Mouse (Mus musculus) heart, embryonic 15.5 days (tissue): ENCODE data around the gene Gm21190. TPM values are rescaled to one million over a fixed set of nuclear protein-coding genes. Genes with fewer than 3 reads are reported as not detected.
A peak's percentile ranks its signal among the peaks of the same experiment; 100 is the strongest.
"Not testable (repeated sequence)": the region's sequence is repeated elsewhere in the genome, so short reads cannot be mapped to it uniquely, and the experiment has no call there.

ENCODE experiments used
- ATAC-seq: fragments of 200-750 bp; cut with Nextera tagmentation; replicated peaks from 2 replicates; pipeline ENCODE4 v1.8.0; 2017; ENCODE audit warnings: low read depth, moderate TSS enrichment; ENCODE audit not compliant: insufficient number of reproducible peaks, insufficient read depth, low FRiP score
- H3K27ac ChIP-seq: fragments of 300-500 bp; sonication (generic); 2 replicates; pipeline ENCODE4 v1.5.1; 2015; ENCODE audit warnings: mild to moderate bottlenecking, inconsistent platforms
- H3K27me3 ChIP-seq: fragments of 300-500 bp; sonication (generic); 2 replicates; pipeline ENCODE4 v1.6.1; 2015; ENCODE audit warnings: inconsistent platforms
- H3K36me3 ChIP-seq: fragments of 300-500 bp; sonication (generic); 2 replicates; pipeline ENCODE4 v1.6.1; 2015; ENCODE audit warnings: mild to moderate bottlenecking, inconsistent platforms
- H3K4me1 ChIP-seq: fragments of 300-500 bp; sonication (generic); replicated peaks from 2 replicates; pipeline ENCODE4 v1.6.1; 2015; ENCODE audit warnings: inconsistent platforms
- H3K4me2 ChIP-seq: fragments of 300-500 bp; sonication (generic); 2 replicates; pipeline ENCODE4 v1.6.1; 2015; ENCODE audit warnings: inconsistent platforms, mild to moderate bottlenecking, moderate library complexity
- H3K4me3 ChIP-seq: fragments of 300-500 bp; sonication (generic); 2 replicates; pipeline ENCODE4 v1.5.1; 2015; ENCODE audit warnings: mild to moderate bottlenecking, inconsistent platforms
- H3K9ac ChIP-seq: fragments of 300-500 bp; sonication (generic); 2 replicates; pipeline ENCODE4 v1.6.1; 2015; ENCODE audit warnings: mild to moderate bottlenecking, inconsistent platforms
- H3K9me3 ChIP-seq: fragments of 300-500 bp; sonication (generic); replicated peaks from 2 replicates; pipeline ENCODE4 v1.6.1; 2016; ENCODE audit warnings: inconsistent platforms
- WGBS: fragments of 180-500 bp; shearing (Covaris S2); methylation state at CpG from one replicate; pipeline ENCODE4 v1.1.7; 2015; ENCODE audit warnings: mixed read lengths; 5-methylcytosine and 5-hydroxymethylcytosine counted together
- polyA plus RNA-seq: library from polyadenylated mRNA; unstranded; fragments of >200 nt; fragmentation: Nextera tagmentation; extraction: Ambion mirVana; gene quantifications from 2 replicates; pipeline ENCODE4 v1.2.1, GENCODE M21; 2015

Gm21190 gene
- polyA plus RNA-seq, 1 experiment from 2014 or later: not detected

- 51% methylated on average over 3 of the region's 3 CpGs for WGBS
- not testable (repeated sequence) for H3K9ac ChIP-seq, H3K9me3 ChIP-seq, H3K36me3 ChIP-seq, H3K4me3 ChIP-seq, H3K27ac ChIP-seq, H3K4me1 ChIP-seq, H3K27me3 ChIP-seq, H3K4me2 ChIP-seq
- ATAC-seq: peak; percentile 51; the same call in 1 of the 2 replicates
These were observed 16.8 kb downstream of the Gm21190 start for GRCm38 (mm10) chr5:15512236-15512635.

GRCm38 (mm10) chr5:15509911-15510310 is 19.1 kb downstream of the Gm21190 start:
- H3K4me3 ChIP-seq, H3K4me1 ChIP-seq, ATAC-seq, H3K27ac ChIP-seq, H3K36me3 ChIP-seq, H3K9ac ChIP-seq, H3K27me3 ChIP-seq, H3K4me2 ChIP-seq, H3K9me3 ChIP-seq: not testable (repeated sequence)
- 67% methylated on average over 1 of the region's 1 CpGs for whole genome bisulfite sequencing

- WGBS: 59% methylated on average over 6 of the region's 6 CpGs
- not testable (repeated sequence) for ATAC-seq, H3K27me3 ChIP-seq, H3K9me3 ChIP-seq, H3K9ac ChIP-seq, H3K4me2 ChIP-seq, H3K27ac ChIP-seq, H3K4me1 ChIP-seq, H3K36me3 ChIP-seq, H3K4me3 ChIP-seq
These were observed 20.3 kb downstream of the Gm21190 start for GRCm38 (mm10) chr5:15508460-15509451.

GRCm38 (mm10) chr5:15507757-15508459 is 21.1 kb downstream of the Gm21190 start:
- H3K36me3 ChIP-seq, H3K27me3 ChIP-seq, H3K9me3 ChIP-seq, H3K4me2 ChIP-seq, H3K4me3 ChIP-seq, H3K4me1 ChIP-seq, H3K9ac ChIP-seq, H3K27ac ChIP-seq: not testable (repeated sequence)
- 55% methylated on average over 6 of the region's 6 CpGs for WGBS
- ATAC-seq: peak; percentile 74

GRCm38 (mm10) chr5:15507309-15507619 is 21.8 kb downstream of the Gm21190 start:
- Histone ChIP-seq H3K27ac (no peak overlapping the region), H3K4me3 (no peak overlapping the region), H3K9me3 (peaks cover 9% of the 10 kb centered on the region; the same call in 1 of the 2 replicates), H3K27me3 (no peaks in the 10 kb centered on the region), H3K9ac (no peak overlapping the region), H3K4me1 (no peaks in the 10 kb centered on the region), H3K4me2 (no peak overlapping the region), H3K36me3 (no peaks in the 10 kb centered on the region)
- WGBS: 66% methylated on average over 3 of the region's 3 CpGs
- no peak; the same call in 1 of the 2 replicates for ATAC-seq

GRCm38 (mm10) chr5:15506575-15507308 is 22.3 kb downstream of the Gm21190 start:
- 37% methylated on average over 16 of the region's 16 CpGs for WGBS
- H3K4me3 ChIP-seq: peak overlapping the region; percentile 20

GRCm38 (mm10) chr5:15498774-15499400 is 30.1 kb downstream of the Gm21190 start:
- H3K27me3 ChIP-seq, H3K27ac ChIP-seq, H3K4me3 ChIP-seq, H3K4me1 ChIP-seq, H3K4me2 ChIP-seq, H3K9ac ChIP-seq, H3K36me3 ChIP-seq, H3K9me3 ChIP-seq: not testable (repeated sequence)
- WGBS: 30% methylated on average over 5 of the region's 5 CpGs
- ATAC-seq: peak; percentile 83

More at GRCm38 (mm10) chr5:15506575-15507308, 22.3 kb downstream of the Gm21190 start:
- H3K27me3 ChIP-seq: no peaks in the 10 kb centered on the region
- no peaks in the 10 kb centered on the region for H3K4me1 ChIP-seq
- H3K9me3 ChIP-seq: peaks cover 9% of the 10 kb centered on the region; the same call in 1 of the 2 replicates
- ATAC-seq: no peak; the same call in 1 of the 2 replicates
- H3K9ac ChIP-seq: no peak overlapping the region
- H3K36me3 ChIP-seq: no peaks in the 10 kb centered on the region
- H3K27ac ChIP-seq: no peak overlapping the region
- H3K4me2 ChIP-seq: peak overlapping the region; percentile 35

GRCm38 (mm10) chr5:15498350-15498749 is 30.7 kb downstream of the Gm21190 start:
- 61% methylated on average over 3 of the region's 3 CpGs for WGBS
- H3K27ac ChIP-seq, H3K4me2 ChIP-seq, H3K9ac ChIP-seq, H3K27me3 ChIP-seq, H3K36me3 ChIP-seq, ATAC-seq, H3K4me1 ChIP-seq, H3K4me3 ChIP-seq: not testable (repeated sequence)
- H3K9me3 ChIP-seq: peaks cover 10% of the 10 kb centered on the region

- WGBS: 51% methylated on average over 2 of the region's 2 CpGs
- ATAC-seq, H3K4me3 ChIP-seq, H3K36me3 ChIP-seq, H3K4me2 ChIP-seq, H3K9me3 ChIP-seq, H3K9ac ChIP-seq, H3K27me3 ChIP-seq, H3K4me1 ChIP-seq, H3K27ac ChIP-seq: not testable (repeated sequence)
These were observed 38.1 kb downstream of the Gm21190 start for GRCm38 (mm10) chr5:15490934-15491333.

GRCm38 (mm10) chr5:15488743-15489142 is 40.3 kb downstream of the Gm21190 start:
- H3K4me3 ChIP-seq: no peak overlapping the region
- 75% methylated on average over 5 of the region's 5 CpGs for WGBS
- 0 out of 2 replicates have a peak, but pooled peaks have one; percentile 69 for ATAC-seq
- no peaks in the 10 kb centered on the region for H3K36me3 ChIP-seq
- H3K4me1 ChIP-seq: no peaks in the 10 kb centered on the region
- H3K27me3 ChIP-seq: no peaks in the 10 kb centered on the region
- H3K27ac ChIP-seq: no peak overlapping the region
- H3K9me3 ChIP-seq: peaks cover 3% of the 10 kb centered on the region
- no peak overlapping the region for H3K9ac ChIP-seq
- H3K4me2 ChIP-seq: no peak overlapping the region

- H3K27ac ChIP-seq, H3K36me3 ChIP-seq, H3K9ac ChIP-seq, H3K4me3 ChIP-seq, H3K27me3 ChIP-seq, H3K4me2 ChIP-seq, H3K4me1 ChIP-seq, ATAC-seq: not testable (repeated sequence)
- H3K9me3 ChIP-seq: peaks cover 11% of the 10 kb centered on the region; the same call in 1 of the 2 replicates
- 19% methylated on average over 2 of the region's 2 CpGs for WGBS
These were observed 44.4 kb downstream of the Gm21190 start for GRCm38 (mm10) chr5:15484616-15485015.
